Mouse (Mus musculus) inflammation-experienced regulatory T-cells, adult 6 months (primary cell): ENCODE data around the gene Dpy30. TPM values are rescaled to one million over a fixed set of nuclear protein-coding genes. Genes with fewer than 3 reads are reported as not detected.
A peak's percentile ranks its signal among the peaks of the same experiment; 100 is the strongest.
"Not testable (repeated sequence)": the region's sequence is repeated elsewhere in the genome, so short reads cannot be mapped to it uniquely, and the experiment has no call there.

Experiments
- ATAC-seq: one replicate; pipeline ENCODE4 v1.8.0; 2017
- polyA plus RNA-seq, 3 experiments: library from polyadenylated mRNA; unstranded; fragments of 100-300 nt; shearing (Covaris generic); gene quantifications; one replicate each; pipeline ENCODE4 v1.2.1; 2017

The Dpy30 gene
- polyA plus RNA-seq = 100 to 1,000 TPM; 141 to 185 (median 142) TPM

DNA sequence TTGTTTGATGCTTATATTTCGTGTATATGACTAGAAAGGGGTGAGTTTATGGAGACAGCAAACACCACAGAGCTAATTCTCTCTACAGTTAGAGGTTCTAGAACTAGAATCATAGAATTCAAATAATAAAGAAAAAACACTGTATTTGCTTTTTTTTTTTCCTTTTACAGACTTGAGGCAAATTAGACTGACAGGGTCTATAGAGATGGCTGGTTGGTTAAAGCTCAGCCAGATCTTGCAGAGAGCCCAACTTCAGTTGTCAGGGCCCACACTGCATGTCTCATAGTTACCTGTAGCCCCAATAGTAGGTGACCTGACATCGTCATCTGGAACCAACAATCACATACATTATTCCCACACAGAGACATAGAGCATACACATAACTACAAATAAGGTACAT is at the start of gene Dpy30:
TSS of gene Dpy30 (minus strand) at position 101 of the 400 bp plus-strand sequence.
- no peak for ATAC-seq

DNA sequence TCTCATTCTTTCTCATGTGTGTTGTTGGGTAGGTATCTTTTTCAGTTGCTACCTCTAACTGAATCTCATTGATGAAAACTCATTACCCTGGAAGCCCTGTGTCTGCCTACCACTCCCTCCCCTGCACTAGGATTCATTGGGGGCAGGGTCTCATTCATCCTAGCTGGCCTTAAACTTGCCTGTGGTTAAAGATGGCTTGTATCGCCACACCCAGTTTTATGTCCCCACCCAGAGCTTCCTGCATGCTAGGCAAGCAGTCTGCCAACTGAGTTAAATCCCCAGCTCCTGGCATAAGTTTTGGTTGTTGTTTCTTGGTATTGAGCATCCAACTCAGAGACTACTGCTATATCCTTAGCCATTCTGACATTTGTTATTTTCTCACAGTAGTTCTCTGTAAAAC is 39.8 kb upstream of the Dpy30 start:
- no peak for ATAC-seq

DNA sequence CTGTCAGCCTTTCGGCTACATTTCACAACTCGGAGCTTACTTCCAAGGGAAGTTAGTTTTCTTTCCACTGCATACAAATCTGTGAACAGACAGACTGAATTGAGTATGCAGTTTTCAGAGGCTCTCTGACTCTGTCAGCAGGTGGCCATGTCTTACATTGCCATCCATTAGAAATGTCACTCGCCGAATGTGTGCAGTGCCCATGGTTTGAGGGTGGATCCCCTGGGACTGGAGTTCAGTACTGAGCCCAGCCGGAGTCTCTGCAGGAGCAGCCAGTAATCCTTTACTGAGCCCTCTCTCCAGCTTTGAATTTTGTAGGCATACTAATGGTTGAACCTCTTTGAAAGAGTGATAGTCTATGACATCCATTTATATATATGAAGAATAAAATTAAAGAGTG is 17.4 kb upstream of the Dpy30 start:
- ATAC-seq = no peak

DNA sequence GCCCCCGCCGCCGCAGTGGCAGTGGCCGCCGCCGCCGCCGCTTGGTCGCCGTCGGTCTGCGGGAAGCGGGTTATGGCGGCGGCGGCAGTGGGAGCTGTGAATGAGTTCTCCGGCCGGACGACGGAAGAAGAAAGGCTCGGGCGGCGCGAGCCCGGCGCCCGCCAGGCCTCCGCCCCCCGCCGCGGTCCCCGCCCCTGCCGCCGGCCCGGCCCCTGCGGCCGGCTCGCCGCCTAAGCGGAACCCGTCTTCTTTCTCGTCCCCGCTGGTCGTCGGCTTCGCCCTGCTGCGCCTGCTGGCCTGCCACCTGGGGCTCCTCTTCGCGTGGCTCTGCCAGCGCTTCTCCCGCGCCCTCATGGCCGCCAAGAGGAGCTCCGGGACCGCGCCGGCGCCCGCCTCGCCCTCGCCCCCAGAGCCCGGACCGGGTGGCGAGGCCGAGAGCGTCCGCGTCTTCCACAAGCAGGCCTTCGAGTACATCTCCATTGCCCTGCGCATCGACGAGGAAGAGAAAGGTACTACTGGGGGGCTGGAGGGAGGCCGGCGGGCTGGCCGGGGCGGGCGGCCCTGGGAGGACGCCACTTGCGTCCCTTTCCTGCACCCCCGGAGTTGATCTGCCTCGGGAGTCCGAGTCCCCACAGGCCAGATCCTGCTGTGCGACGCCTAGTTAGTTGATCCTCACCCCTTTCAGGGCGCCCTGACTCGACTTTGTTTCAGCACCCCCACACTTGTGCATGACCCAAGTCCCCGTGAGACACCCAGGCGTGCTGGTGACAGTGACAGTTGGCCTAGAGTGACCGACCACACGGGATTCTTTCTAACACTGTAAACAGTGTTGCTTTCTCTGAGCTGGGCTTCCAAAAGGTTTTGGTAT is 15.4 kb upstream of the Dpy30 start, which contains the start of gene Spast:
TSS of gene Spast (plus strand) at position 51 of the 868 bp plus-strand sequence.
- peak; percentile 40 for ATAC-seq

DNA sequence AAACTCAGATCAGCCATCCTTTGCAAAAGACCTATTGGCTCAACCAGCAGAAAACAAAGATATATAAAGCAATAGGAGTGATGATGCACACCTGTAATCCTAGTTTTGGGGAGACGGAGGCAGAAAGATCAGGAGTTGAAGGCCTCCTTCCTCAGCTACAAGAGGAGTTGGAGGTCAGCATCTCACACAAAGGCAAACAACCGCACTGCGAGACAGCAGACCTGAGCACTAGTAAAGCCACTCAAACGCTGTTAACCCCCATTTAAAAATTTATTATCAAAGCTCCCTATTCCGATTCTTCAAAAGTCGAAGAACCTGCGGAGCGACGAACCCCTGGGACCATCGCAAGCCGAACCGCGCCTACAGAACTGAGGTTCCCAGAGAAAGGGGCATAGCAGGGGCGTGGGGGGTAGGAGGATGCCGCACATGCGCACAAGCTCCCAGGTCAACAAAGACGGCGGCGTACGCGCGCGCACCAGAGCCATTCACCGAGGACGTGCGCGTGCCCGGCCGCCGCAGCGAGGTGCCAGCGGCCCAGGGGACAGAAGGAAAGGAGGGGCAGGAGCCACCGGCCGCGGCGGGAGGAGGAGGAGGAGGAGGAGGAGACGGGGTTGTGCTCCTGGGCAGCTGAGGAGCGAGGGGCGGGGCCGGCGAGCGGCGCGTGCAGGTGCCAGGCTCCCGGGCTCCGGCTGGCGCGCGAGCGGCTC is 14.6 kb upstream of the Dpy30 start:
- ATAC-seq = peak; percentile 83

DNA sequence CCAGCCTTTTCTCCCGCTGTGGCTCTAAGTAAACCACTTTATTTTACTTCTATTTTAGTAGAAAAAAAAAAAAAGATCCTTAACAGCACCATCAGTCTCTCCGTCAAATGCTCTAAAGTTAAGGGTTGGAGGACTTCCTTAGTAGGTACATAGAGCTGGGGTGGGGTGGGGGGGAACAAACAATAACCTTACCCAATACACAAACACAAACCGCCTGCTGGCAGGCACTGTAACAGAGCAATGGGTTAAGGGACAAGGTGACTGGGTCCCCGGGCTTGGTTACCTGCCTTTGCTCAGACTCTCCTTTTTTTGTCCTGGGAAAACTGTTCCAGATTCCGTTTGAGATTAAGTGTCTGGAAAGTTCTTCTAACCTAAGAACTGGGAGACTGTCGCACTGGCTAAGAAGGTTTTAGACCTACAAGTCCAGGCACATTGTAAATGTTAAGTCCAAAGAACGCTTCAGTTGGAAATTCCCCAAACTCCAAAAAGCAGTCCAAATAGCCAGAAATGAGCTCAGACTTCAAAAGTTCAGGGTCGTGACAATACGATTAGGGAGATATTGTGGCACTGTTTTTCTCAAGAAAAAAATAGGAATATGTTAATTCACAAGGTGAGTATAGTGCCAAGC is 7.4 kb upstream of the Dpy30 start:
- no peak for ATAC-seq

DNA sequence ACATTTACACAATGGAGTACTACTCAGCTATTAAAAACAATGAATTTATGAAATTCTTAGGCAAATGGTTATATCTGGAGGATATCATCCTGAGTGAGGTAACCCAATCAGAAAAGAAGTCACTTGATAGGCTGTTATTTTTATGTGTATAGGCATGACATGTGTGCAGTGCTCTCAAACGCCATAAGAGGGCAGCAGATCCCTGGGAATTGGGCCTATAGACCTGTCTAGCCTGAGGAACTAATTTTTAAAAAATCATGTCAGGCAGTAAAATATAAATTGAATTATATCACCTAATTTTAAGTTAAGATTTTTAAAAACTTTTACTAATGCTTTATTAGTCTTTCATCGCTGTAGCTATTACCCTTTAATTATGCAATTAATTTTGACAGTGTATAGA is 4.4 kb upstream of the Dpy30 start:
- ATAC-seq = peak; percentile 68

DNA sequence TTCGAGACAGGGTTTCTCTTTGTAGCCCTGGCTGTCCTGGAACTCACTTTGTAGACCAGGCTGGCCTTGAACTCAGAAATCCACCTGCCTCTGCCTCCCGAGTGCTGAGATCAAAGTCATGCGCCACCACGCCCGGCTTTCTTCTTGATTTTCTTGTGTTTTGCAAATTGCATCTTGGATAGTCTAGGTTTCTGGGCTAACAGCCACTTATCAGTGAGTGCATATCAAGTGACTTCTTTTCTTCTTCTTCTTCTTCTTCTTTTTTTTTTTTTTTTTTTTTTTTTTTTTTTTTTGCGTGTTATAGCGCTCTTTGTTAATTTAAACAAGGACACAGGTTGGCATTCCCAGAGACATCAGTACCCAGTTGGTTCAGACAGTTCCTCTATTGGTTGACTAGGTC is 3.5 kb upstream of the Dpy30 start:
- not testable (repeated sequence) for ATAC-seq

DNA sequence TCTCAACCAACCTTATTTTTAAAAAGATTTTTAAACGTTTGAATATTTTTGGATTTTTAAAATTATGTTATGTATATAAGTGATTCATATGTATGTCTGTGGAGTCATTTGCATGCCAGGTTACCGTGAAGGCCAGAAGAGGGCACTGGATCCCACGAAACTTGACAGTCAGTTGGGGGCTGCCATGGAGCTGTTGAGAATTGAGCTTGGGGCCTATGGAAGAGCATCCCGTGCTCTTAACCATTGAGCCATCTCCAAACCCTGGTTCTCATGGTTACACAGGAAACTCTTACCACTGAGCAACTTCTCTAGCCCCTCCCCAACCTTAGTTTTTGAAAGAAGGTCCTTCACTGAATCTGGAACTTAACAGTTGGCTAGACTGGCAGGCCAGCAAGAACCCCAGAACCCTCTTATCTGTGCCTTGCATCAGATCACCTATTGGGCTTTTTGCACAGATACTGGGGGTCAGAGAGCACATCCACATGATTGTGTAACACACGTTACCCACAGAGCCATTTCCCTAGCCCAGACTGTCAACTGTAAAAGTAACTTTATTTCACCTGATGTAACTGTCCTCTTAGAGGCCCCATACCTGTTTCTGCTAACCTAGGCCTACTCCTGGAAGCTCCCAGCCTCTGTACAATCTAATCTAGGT is 1.2 kb downstream of the Dpy30 start:
- ATAC-seq = no peak

DNA sequence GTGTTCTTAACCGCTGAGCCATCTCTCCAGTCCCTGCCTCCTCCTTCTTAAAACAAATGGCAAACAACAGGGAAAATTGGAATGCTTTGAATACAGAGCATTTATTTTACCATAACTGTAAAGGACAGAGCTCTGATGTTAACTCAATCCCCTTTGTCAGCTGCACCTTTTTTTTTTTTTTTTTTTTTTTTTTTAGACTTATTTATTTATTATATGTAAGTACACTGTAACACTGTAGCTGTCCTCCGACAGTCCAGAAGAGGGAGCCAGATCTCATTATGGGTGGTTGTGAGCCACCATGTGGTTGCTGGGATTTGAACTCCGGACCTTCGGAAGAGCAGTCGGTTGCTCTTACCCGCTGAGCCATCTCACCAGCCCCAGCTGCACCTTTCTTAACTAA is 5.0 kb downstream of the Dpy30 start:
- ATAC-seq = no peak

DNA sequence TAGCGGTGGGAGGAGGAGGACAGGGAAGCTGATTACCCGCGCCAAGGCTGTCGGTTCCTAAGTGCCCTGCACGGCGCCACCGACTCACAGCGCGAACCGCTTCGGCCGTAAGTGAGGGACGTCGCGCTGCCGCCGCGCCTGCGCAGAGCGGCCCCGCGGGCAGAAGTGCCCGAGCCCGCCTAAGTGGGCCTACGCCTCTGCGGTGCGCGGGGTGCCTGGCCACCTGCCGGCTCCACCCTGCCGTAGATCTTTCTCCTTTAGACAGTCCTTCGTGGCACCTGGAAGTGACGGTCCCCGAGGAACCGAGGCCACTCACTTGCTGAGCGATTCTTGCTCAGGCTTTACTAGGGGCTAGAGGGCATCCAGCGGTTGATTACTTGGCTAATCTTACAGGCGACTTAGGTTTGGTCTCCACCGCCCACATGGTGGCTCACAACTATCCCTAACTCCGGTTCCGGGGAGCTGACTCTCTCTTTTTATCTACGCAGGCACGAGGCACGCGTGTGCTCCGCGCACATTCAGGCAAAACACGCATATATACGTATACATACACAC is 7.4 kb downstream of the Dpy30 start:
- peak; percentile 83 for ATAC-seq

DNA sequence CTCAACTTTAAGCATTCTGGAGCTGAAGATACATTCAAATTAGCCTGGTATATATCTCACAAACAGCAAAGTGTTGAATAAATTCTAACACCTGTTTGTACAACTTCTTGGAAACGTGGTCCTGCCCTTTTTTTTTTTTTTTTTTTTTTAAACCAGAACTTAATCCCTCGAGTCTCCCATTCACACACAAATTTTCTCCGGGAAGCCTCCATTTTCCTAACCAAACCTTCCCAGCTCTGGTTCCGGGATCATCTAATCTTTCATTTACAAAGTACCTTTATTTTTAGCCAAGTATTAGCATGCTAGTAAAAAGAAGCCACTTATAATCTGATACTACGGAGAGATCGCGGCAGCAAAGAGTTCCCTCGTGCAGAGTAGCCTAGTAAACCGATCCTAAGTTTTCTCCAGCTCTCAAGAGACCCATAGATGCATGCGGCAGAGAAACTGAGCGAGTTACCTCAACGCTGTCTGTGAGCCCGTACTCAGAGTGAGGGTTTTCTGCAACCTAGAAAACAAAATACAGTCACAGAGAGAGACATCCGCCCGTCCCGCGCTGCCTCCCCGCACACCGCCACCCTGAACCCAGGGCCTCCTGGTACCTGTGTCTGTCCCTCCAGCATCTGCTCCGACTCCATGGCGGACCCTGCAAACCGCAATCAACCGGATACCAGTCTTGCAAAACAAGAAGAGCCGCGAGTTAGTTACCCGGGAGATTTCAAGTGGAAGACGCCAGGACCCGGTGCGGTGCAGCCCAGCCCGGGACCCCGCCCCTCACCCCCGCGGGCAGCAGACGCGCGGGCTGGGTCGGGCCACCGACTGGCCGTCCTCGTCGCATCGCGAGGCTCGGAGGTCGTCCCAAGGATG is 8.1 kb downstream of the Dpy30 start:
- peak; percentile 63 for ATAC-seq

DNA sequence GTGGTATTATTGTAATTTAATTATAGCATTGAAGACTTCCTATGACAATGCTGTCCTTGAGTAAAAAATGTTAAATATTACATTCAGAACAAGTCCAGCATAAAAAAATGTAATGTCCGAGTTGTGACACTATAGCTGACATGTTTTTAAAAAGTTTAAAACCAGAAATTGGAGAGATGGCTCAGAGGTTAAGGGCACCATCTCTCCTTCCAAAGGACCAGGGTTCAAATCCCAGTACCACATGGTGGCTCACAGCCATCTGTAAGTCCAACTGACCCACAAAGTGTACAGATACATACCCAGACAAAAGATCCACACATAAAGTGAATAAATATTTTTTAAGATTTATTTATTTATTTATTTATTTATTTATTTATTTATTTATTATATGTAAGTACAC is 17.7 kb downstream of the Dpy30 start:
- no peak for ATAC-seq

DNA sequence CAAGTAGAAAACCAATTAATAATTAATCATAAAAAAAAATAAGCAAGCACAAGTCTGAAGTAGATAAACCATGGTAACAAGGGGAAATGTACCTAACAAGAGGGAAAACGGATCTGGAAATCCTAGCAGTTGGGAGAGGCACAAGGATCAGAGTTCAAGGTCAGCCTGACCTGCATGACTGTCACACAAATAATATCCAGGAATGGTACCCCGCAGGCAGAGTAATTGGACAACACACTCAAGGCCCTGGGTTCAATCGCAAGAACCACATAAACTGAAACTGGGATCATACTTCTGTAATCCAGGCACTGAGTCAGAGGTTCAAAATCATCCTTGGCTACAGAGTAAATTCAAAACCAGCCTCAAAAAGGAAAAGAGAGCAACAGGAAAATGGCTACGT is 18.1 kb downstream of the Dpy30 start:
- ATAC-seq = no peak

DNA sequence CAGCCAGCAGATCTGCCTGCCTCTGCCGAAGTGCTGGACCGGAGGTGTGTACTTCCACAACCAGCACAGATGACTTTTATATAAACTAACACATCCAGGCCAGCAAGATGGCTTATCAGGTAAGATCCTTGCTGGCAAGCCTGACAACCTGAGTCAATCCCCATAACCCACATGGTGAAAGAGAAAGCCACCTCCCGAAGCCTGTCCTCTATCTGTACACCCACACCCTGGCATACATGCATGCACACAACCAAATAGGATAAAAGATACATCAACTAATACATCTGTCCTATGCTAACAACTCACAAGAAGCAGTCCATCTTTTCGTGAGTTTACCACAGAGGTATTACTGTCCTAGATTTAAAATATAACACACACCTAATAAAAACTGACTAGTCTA is 19.7 kb downstream of the Dpy30 start:
- no peak for ATAC-seq

DNA sequence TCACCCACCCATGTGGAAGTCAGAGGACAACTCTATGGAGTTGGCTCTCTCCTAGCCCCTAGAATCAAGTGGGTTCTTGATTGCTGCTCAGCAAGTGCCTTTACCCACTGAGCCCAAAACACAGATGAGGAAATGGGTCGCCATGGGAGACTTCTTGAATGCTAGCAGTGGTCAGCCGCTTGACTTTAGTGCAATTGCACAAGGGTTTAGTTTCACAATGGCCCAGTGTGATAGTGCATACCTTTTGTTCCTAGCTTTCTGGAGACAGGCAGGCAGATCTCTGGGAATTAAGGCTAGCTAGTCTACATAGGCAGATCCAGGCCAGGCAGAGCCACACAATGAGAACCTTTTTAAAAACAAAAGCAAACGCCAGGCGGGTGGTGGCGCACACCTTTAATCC is 23.7 kb downstream of the Dpy30 start:
- ATAC-seq = no peak

DNA sequence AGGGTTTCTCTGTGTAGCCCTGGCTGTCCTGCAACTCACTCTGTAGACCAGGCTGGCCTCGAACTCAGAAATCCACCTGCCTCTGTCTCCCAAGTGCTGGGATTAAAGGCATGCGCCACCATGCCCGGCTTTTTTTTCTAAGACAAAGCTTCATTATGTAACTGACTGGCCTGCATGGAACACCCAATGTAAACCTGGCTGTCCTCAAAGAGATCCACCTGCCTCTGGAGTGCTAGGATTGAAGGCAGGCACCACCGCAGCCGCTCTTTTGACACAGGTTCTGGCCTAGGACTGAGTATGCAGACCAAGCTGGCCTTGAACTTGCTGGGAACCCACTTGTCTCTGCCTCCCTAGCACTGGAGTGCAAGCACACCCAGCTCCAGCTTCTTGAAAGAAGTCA is 26.8 kb downstream of the Dpy30 start:
- not testable (repeated sequence) for ATAC-seq

DNA sequence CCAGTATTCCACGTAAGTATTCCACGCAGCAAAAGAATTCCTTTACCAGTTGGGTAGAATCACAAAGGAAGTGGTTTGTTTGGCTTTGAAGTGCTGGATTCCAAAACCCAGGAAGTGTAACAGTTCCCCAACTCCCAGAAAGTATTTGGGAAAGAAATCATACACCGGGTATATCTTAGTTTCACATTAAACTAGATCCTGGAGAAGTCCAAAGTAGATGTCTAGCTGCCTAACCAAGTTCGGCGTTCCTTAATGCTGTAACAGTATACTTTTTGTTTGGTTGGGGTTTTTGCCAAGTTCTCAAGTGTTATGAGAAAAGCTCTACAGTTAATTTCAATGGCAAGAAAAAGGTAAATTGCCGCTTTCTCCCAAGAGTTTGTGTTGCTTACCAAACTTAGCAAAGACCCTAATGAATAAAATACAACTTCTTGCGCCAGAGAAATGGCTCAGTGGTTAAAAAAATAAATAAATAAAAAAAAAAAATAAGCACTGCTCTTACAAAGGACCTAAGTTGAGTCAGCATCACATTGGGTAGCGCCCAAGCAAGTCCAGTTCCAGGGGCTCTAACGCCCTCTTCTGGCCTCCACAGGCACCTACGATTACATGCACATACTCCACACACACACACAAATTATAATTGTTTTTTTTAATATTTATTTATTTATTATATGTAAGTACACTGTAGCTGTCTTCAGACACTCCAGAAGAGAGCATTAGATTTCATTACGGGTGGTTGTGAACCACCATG is 27.5 kb downstream of the Dpy30 start:
- no peak for ATAC-seq

DNA sequence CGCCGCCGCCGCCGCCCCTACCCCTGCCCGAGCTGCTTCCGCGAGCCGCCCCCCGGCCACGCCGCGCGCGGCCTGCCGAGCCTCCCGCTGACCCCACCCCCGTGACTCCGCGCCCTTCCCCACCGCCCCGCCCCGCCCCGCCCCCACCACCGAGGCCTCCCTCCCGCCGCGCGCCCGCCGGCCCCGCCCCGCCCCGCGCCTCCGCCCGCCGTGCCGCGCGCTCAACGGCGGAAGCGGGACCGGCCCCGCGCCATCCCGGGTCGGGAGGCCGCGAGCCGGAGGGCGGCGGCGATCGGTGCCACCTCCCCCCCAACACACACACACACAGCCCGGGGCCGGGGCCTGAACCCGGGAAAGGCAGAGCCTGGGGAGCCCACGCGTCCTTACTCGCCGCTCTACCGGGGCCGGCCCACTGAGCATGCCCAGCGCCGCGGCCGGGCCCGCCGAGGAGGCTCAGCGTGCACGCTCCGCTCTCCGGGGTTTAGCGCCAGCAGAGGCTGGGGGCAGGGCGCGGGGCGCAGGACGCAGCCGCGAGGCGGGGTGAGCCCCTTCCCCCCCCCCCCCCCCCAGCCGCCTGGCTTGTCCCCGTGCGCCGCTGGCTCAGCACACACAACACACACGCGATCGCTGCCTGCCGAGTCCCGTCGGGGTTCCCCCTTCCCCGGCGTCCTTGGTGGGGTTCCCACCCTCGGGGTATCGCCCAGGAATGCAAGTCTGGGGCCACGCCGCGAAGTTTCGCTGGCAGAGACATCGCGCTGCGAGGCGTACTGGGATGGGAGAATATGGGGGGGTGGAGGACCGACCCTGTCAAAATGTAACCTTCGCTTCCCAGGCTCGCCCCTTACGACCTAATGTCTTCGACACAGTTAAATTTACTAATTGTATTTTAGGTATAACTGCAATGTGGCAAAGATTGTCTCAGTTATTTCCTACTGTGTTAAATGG is 28.4 kb downstream of the Dpy30 start, which contains the start of gene Memo1:
TSS of gene Memo1 (minus strand) at position 496 of the 945 bp plus-strand sequence.
- ATAC-seq = peak; percentile 52
